Mouse (Mus musculus) embryonic facial prominence, embryonic 11.5 days (tissue): ENCODE results near the gene Tcl1b5. TPM values are rescaled to one million over a fixed set of nuclear protein-coding genes. Genes with fewer than 3 reads are reported as not detected.
"Not testable (repeated sequence)": the region's sequence is repeated elsewhere in the genome, so short reads cannot be mapped to it uniquely, and the experiment has no call there.

ENCODE experiments used
- ATAC-seq: fragments of 200-750 bp; cut with Nextera tagmentation; replicated peaks from 2 replicates; pipeline ENCODE4 v1.8.0; 2017; ENCODE audit warnings: low read depth; ENCODE audit not compliant: insufficient number of reproducible peaks, low FRiP score, low TSS enrichment
- DNase-seq: peaks from one replicate; pipeline ENCODE4 v3.0.0-alpha.2; 2015; ENCODE audit warnings: low spot score
- H3K27ac ChIP-seq: fragments of 300-500 bp; sonication (generic); replicated peaks from 2 replicates; pipeline ENCODE4 v1.5.1; 2014; ENCODE audit warnings: mild to moderate bottlenecking, low read depth, low read length, control low read depth
- H3K27me3 ChIP-seq: fragments of 300-500 bp; sonication (generic); 2 replicates; pipeline ENCODE4 v1.6.1; 2014; ENCODE audit warnings: mild to moderate bottlenecking, low read length, moderate library complexity, mixed read lengths; ENCODE audit not compliant: control insufficient read depth, insufficient read depth
- H3K36me3 ChIP-seq: fragments of 300-500 bp; sonication (generic); replicated peaks from 2 replicates; pipeline ENCODE4 v1.6.1; 2014; ENCODE audit warnings: low read depth, mild to moderate bottlenecking, low read length, moderate library complexity, mixed read lengths; ENCODE audit not compliant: control insufficient read depth, insufficient read depth
- H3K4me1 ChIP-seq: fragments of 300-500 bp; sonication (generic); 2 replicates; pipeline ENCODE4 v1.6.1; 2014; ENCODE audit warnings: low read length, mixed read lengths; ENCODE audit not compliant: control insufficient read depth, insufficient read depth
- H3K4me2 ChIP-seq: fragments of 300-500 bp; sonication (generic); 2 replicates; pipeline ENCODE4 v1.6.1; 2014; ENCODE audit warnings: low read depth, mild to moderate bottlenecking, control low read depth, low read length, moderate library complexity
- H3K4me3 ChIP-seq: fragments of 300-500 bp; sonication (generic); 2 replicates; pipeline ENCODE4 v1.5.1; 2014; ENCODE audit warnings: low read depth, low read length, control low read depth
- H3K9ac ChIP-seq: fragments of 300-500 bp; sonication (generic); replicated peaks from 2 replicates; pipeline ENCODE4 v1.6.1; 2014; ENCODE audit warnings: mild to moderate bottlenecking, control low read depth, low read length
- H3K9me3 ChIP-seq: fragments of 300-500 bp; sonication (generic); replicated peaks from 2 replicates; pipeline ENCODE4 v1.6.1; 2016; ENCODE audit warnings: mild to moderate bottlenecking, low read length, inconsistent platforms, mixed read lengths; ENCODE audit not compliant: control insufficient read depth
- WGBS: fragments of 180-500 bp; shearing (Covaris S2); extraction: QIAGEN DNeasy Blood & Tissue Kit; methylation state at CpG from one replicate; pipeline ENCODE4 v1.1.7; 2014; 5-methylcytosine and 5-hydroxymethylcytosine counted together
- polyA plus RNA-seq: library from polyadenylated mRNA; unstranded; fragments of >200 nt; fragmentation: Nextera tagmentation; extraction: Ambion mirVana; gene quantifications from 2 replicates; pipeline ENCODE4 v1.2.1, GENCODE M21; 2014

Tcl1b5 gene
- polyA plus RNA-seq, 1 experiment from 2014 or later = not detected

DNA sequence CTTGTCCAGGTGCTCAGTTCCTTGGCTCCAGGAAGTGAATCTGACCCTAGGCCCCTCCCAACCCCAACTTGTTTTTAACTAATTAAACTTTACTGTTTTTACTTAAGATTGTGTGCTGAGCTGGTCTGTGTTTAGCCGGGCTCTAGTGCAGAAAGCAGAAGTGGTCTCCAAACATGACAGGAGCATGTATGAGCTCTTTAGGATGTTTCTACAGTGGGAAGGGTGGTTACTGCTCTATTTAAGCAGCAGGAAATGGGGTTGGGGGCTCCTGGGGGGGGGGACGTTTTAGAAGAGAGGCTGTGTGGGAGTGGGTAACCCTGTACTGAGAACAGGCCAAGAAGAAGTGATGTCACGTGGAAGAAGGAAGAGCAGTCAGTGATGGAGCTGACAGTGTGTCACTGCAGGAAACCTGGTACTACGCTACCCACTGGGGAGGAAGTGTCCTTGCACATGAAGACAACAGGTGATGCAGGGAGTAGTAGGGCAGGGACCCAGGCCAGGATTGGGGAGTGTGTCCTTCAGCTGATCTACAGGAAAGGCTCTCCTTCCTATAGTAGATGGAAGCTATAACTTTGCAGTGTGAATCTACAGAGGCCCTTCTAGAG is 5.0 kb downstream of the Tcl1b5 start:
- 69% methylated on average over 4 of the region's 4 CpGs for WGBS
- H3K9ac ChIP-seq, H3K4me3 ChIP-seq, H3K4me2 ChIP-seq, H3K27me3 ChIP-seq, H3K27ac ChIP-seq, H3K4me1 ChIP-seq, H3K9me3 ChIP-seq, DNase-seq, ATAC-seq, H3K36me3 ChIP-seq: not testable (repeated sequence)

DNA sequence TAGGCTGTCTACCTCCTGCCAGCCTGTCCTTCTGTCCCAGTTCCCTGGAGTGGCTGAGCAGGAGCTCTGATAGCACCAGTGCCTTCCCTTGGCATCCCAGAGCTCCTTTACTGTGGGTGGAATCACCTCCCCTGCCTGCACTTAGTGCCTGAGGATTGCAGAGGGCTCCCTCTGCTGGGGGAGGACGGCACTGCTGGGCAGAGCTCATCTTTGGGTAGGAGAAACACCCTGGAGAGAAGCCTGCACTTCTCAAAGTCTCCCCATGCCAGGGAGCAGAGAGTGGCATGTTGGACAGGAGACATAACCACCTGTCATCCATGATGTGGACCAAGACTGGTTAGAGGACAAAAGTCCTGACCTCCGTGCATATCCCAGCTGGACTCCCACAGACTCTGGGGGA is 12.8 kb downstream of the Tcl1b5 start:
- H3K27ac ChIP-seq, H3K4me3 ChIP-seq, ATAC-seq, H3K9ac ChIP-seq, DNase-seq, H3K4me2 ChIP-seq, H3K27me3 ChIP-seq, H3K36me3 ChIP-seq, H3K9me3 ChIP-seq, H3K4me1 ChIP-seq: not testable (repeated sequence)
- WGBS = 59% methylated on average over 2 of the region's 2 CpGs

DNA sequence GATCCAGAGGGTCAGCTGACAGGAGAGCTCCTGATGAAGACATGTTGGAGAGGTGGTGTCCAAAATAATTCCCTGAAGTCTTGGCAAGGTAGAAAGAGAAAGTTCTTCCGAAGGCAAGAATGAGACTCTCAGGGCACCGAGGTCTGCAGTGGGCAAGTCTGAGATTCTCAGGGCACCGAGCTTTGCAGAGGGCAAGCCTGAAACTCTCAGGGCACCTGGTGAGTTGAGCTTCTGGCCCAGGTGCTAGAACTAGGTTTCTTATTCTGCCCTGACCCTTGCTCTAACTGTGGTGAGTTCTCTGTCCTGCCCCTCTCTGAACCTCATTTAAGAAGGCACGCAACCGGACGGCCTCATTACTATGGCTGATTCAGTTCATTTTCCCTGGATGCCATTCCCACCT is 14.6 kb downstream of the Tcl1b5 start, which contains the start of gene Tcl1b3:
Gene Tcl1b3 (plus strand): TSS at position 301 of the 400 bp plus-strand sequence.
- not testable (repeated sequence) for H3K4me1 ChIP-seq, H3K9ac ChIP-seq, H3K9me3 ChIP-seq, H3K36me3 ChIP-seq, H3K4me2 ChIP-seq, H3K4me3 ChIP-seq, DNase-seq, ATAC-seq, H3K27ac ChIP-seq, H3K27me3 ChIP-seq
- WGBS = 89% methylated on average over 6 of the region's 6 CpGs

DNA sequence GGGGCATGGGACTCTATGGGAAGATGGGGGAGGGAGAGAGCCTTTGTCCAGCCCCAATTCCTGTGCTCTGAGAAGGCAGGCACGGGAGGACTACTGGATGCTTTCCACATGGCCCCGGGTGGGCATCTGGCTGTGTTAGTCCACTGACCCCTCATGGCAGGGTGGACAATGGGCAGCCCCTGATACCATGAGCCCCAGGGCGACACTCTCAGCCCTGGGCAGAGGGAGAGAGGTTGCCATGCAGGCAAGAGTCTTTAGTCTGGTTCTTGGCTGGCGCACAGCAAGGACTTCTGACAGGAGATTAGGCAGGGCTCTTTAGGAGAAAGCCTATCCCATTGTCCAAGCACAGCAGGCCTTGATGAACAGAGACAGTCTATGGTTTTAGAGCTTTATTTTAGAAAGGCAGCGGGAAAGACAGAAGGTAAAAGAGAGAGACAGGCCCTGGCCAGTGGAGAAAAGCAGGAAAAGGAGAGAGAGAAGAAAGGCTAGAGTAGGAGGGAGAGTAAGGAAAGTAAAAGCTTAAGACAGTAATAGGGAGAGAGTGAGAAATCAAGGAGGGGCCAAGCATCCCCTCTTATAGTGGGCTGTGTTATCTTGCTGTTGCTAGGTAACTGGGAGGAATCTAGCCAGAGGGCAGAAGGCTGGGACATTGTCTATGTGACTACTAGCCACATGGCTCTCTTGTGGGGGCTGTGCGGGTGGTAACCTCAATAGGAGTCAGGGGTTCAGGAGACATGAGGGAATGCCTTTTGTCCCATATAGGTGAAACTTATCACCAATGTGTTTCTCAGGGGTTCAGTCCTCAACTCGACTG is 23.7 kb downstream of the Tcl1b5 start:
- H3K4me3 ChIP-seq, H3K9me3 ChIP-seq, H3K4me2 ChIP-seq, H3K9ac ChIP-seq, ATAC-seq, H3K27me3 ChIP-seq, DNase-seq, H3K4me1 ChIP-seq, H3K27ac ChIP-seq, H3K36me3 ChIP-seq: not testable (repeated sequence)
- WGBS = 44% methylated on average over 7 of the region's 7 CpGs

DNA sequence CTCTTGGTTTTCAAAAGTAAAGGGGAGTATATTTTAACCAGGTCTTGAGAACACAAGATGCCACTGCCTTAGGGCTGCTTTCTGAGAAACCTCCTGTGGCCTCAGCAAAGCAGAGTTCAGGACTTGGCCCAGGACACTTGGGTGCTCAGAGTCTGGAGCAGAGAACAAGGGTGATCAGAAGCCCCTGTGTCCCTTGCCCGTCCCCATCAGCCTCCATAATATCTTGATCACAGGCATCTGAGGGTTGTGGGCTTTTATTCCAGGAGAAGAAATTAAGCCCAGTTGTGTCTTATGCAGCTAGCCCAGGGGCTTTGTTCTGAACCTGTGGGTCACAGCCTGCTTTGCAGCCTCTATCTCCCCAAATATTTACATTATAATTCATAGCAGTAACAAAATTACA is 25.5 kb downstream of the Tcl1b5 start, which contains the start of gene Tcl1b4:
Gene Tcl1b4 (plus strand): TSS at position 301 of the 400 bp plus-strand sequence.
- H3K27ac ChIP-seq, H3K4me1 ChIP-seq, H3K4me3 ChIP-seq, ATAC-seq, H3K9ac ChIP-seq, DNase-seq, H3K9me3 ChIP-seq, H3K4me2 ChIP-seq, H3K27me3 ChIP-seq, H3K36me3 ChIP-seq: not testable (repeated sequence)
- 68% methylated on average over 1 of the region's 1 CpGs for WGBS

DNA sequence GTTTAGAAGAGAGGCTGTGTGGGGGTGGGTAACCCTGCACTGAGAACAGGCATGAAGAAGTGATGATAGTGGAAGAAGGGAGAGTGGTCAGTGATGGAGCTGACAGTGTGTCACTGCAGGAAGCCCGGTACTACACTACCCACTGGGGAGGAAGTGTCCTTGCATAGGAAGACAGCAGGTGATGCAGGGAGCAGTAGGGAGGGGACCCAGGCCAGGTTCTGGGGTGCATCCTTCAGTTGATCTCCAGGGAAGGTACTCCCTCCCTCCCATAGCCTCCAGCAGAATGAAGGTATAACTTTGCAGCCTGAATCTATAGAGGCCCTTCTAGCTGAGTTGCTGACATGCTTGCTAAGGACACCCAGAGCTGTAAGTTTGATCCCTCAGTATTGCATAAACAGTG is 30.9 kb downstream of the Tcl1b5 start:
- H3K4me3 ChIP-seq = no peak overlapping the region
- 79% methylated on average over 1 of the region's 1 CpGs for WGBS

DNA sequence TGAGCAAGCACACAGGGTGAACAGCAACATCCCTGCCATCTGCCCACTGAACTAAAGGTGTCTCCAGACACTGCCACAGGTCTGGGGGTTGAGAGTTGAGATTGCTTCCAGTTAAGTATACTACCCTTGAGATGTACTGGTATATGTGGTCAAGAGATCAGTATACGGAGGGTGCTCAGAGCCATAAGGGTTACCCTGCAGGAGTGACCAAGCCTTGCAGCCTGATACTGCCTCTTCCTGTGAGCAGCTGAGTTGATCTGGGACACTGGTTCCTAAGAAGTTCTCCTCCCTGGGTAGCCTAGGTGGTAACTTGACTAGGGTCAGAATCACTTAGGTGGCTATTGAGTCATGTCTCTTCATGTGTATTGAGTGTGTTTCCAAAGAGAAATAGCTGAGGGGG is 32.3 kb downstream of the Tcl1b5 start:
- Histone ChIP-seq H3K36me3 (no peaks in the 10 kb centered on the region), H3K4me3 (no peak overlapping the region), H3K4me2 (no peak overlapping the region), H3K27me3 (no peaks in the 10 kb centered on the region), H3K27ac (no peak overlapping the region), H3K9me3 (no peaks in the 10 kb centered on the region), H3K9ac (no peak overlapping the region), H3K4me1 (no peaks in the 10 kb centered on the region)
- WGBS = 84% methylated on average over 1 of the region's 1 CpGs
- DNase-seq (no peak), ATAC-seq (no peak)

More for the DNA sequence above, 30.9 kb downstream of the Tcl1b5 start:
- DNase-seq (no peak), ATAC-seq (no peak)
- H3K4me2 ChIP-seq = no peak overlapping the region
- H3K9ac ChIP-seq = no peak overlapping the region
- H3K27ac ChIP-seq = no peak overlapping the region
- no peaks in the 10 kb centered on the region for H3K4me1 ChIP-seq
- no peaks in the 10 kb centered on the region for H3K36me3 ChIP-seq
- no peaks in the 10 kb centered on the region for H3K27me3 ChIP-seq
- no peaks in the 10 kb centered on the region for H3K9me3 ChIP-seq

- Histone ChIP-seq H3K4me2 (no peak overlapping the region), H3K4me3 (no peak overlapping the region), H3K4me1 (no peaks in the 10 kb centered on the region), H3K9me3 (no peaks in the 10 kb centered on the region), H3K27me3 (no peaks in the 10 kb centered on the region), H3K9ac (no peak overlapping the region), H3K36me3 (no peaks in the 10 kb centered on the region), H3K27ac (no peak overlapping the region)
- WGBS = 94% methylated on average over 7 of the region's 7 CpGs
- DNase-seq (no peak), ATAC-seq (no peak)
These were observed 33.1 kb downstream of the Tcl1b5 start for GRCm38 (mm10) chr12:105209231-105209630.
